Mouse (Mus musculus) c-Kit-positive CD71-negative TER-119-negative erythroid progenitor cells, embryonic 14.5 days (primary cell): Measurements from ENCODE around the gene 2010005H15Rik.
"Not testable (repeated sequence)": the region's sequence is repeated elsewhere in the genome, so short reads cannot be mapped to it uniquely, and the experiment has no call there.

Source experiments
- DNase-seq: peaks from one replicate; pipeline ENCODE4 v3.0.0-alpha.2; 2013; ENCODE audit warnings: low read depth

Gene 2010005H15Rik

DNA sequence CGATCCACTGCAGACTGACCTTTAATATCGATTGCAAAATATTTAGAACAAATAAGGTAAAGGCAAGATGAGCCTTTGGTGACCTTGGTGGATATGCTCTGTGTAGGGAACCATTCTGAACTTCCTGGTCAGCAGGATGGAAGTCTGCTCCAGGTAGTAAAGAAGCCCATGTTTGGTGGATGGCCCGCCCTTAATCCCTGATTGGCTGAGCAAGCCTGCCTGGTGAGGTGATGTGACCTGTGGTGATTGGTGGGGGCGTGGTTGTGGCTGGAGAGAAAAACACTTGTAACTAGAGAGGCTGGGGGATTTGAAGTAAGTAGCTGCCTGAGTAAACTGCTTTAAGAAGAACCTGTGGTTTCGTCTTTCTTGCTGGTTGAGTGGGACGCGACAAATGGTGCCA is at the start of gene 2010005H15Rik:
TSS of gene 2010005H15Rik (plus strand) at position 301 of the 400 bp plus-strand sequence.
- not testable (repeated sequence) for DNase-seq

DNA sequence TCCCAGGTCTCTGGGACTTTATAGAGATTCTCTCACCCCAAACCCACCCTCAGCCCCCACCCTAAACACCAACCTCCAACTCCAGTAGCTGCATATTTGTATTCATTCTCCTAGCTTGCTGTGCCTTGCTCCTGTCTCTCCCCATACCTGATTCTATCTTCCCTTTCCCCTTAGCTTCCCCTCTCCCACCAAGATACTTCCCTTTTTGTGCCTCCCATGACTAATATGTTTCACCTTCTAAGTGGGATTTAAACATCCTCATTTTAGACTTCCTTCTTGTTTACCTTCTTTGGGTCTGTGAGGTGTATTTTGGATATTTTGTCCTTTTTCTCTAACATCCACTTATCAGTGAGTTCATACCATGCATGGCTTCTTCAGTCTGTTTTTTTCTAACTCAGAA is 45.2 kb upstream of the 2010005H15Rik start:
- no peak for DNase-seq

DNA sequence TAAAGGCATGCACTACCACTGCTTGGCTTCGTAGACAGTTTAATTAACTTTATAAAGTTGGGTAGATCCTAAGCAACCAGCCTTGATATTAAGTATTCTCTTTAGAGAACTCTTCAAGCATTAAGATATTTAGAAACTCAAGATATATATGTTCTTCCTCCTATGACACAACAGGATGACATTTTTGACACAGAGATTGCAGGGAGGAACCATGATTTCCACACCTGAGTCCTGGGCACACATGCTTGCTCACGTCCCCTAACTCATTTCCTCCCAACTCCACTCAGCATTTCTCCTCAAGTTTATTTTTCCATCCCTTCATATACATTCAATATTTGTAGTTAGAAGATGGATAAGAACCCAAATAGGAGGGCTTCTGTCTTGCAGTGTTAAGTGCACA is 41.4 kb upstream of the 2010005H15Rik start:
- no peak for DNase-seq

DNA sequence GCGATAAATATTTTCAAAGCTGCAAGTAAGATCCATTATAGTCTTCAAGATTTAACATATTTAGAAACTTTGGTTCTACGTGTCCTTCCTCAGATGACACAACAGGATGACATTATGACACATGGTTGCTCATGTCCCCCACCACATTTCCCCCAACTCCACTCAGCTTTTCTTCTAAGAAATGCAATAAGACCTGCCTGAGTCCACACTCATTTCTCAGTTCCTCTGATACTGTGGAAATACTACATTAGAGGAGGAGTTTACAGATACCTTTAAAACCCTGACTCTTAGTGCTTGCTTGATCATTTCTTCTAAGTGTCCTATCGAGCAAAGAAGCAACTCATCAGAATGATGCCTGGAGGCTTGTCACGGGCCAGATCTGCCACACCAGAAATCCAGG is 37.4 kb upstream of the 2010005H15Rik start, which contains the start of gene Gm5483:
TSS of gene Gm5483 (plus strand) at position 301 of the 400 bp plus-strand sequence.
- not testable (repeated sequence) for DNase-seq

DNA sequence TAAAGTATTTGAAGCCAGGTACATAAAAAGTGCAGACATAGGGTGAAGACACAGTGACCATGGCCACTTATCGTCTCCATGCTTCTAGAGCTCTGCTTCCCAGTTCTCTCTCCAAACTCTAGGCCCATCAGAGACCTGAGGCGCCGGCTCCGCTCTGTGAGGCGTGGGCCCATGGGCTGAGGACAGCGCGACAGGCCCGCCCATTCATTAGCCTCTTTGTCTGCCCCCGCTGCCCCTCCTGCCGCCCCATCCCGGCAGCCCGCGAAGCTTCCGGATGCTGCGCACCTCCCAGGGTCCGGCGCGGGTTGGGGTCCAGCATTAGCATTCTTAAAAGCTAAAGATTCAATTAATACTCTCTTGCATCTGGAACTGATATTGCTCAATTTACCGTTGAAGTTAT is 22.0 kb upstream of the 2010005H15Rik start:
- no peak for DNase-seq

DNA sequence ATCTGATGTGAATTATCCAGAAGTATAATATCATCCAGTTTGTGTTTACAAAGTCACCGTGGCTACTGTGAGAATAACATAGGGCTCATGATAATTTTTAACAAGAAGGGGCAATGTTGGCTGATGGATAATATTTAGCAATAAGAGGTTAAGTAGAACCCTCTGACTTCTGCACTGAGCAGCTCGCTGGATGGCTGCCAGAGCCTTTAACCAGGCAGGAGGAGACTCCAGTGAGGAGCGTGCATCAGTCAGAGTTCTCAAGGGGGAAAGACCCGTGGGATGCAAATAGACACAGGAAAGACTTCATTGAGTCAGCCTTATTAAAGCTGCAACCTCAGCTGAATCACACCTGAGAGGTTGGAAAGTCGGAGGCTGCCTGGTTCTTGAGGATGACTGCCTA is 17.4 kb upstream of the 2010005H15Rik start:
- no peak for DNase-seq

DNA sequence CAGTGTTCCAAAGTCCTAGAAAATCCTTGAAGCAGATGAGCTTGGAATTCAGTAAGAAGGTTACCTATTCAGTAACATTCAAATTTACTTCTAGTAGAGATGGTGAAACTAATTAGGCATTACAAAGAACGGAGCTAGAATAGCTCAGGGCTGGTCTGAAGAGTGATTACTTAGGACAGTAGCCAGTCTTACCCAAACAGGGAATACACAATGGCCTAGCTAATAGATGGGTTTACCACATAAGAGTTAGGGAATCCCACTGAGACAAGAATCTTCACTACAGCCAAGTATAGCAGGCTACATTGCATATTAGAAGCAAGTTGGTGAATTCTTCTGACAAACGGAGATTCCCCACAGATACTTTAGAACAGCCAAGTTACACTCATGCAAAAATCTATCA is 15.6 kb upstream of the 2010005H15Rik start:
- DNase-seq, result not testable (repeated sequence)

DNA sequence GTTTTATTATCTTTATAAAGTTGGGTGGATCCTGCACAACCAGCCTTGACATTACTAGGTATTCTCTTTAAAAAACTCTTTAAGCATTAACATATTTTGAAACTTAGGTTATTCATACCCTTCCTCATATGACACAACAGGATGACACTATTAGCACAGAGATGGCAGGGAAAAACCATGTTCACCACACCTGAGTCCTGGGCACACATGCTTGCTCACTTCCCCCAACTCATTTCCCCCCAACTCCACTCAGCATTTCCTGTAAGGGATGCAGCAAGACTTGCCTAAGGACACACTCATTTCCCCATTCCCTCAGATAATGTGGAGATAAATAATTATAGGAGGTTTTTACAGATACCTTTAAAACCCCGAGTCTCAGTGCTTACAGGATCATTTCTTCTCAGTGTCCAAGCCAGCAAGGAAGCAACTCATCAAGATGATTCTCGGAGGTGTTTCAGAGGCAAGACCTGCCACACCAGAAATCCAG is 11.3 kb upstream of the 2010005H15Rik start, which contains the start of gene Gm5416:
TSS of gene Gm5416 (plus strand) at position 437 of the 487 bp plus-strand sequence.
- DNase-seq, result no peak

DNA sequence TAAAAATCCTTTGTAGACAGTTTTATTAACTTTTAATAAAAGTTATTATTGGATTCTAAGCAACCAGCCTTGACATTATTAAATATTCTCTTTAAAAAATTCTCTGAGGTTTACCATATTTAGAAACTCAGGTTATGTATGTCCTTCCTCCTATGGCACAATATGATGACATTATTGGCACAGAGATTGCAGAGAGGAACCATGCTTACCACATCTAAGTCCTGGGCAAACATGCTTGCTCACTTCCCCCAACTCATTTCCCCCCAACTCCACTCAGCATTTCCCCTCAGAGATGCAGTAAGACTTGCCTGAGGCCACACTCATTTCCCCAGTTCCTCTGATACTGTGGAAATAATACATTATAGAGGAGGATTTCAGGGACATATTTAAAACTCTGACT is 39.3 kb downstream of the 2010005H15Rik start:
- DNase-seq, result not testable (repeated sequence)

DNA sequence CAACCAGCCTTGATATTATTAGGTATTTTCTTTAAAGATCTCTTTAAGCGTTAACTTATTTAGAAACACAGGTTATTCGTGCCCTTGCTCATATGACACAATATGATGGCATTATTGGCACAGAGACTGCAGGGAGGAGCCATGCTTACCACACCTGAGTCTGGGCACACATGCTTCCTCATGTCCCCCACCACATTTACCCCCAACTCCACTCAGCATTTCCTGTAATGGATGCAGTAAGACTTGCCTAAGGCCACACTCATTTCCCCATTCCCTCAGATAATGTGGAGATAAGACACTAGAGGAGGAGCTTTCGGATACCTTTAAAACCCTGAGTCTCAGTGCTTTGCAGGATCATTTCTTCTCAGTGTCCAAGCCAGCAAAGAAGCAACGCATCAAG is 55.5 kb downstream of the 2010005H15Rik start, which contains the start of gene Stfa1:
TSS of gene Stfa1 (plus strand) at position 156 of the 400 bp plus-strand sequence.
- DNase-seq, result not testable (repeated sequence)

DNA sequence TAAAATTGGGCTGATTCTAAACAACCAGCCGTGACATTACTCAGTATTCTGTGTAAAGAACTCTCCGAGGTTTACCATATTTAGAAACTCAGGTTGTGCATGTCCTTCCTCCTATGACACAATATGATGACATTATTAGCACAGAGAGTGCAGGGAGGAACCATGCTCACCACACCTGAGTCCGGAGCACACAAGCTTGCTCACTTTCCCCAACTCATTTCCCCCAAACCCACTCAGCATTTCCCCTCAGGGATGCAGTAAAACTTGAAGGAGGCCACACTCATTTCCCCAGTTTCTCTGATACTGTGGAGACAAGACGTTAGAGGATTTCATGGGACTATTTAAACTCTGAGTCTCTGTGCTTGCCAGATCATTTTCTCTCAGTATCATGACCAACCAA is 67.9 kb downstream of the 2010005H15Rik start:
- DNase-seq, result no peak
